Mouse (Mus musculus): Measurements from ENCODE around the gene Creb3l4.

DNA sequence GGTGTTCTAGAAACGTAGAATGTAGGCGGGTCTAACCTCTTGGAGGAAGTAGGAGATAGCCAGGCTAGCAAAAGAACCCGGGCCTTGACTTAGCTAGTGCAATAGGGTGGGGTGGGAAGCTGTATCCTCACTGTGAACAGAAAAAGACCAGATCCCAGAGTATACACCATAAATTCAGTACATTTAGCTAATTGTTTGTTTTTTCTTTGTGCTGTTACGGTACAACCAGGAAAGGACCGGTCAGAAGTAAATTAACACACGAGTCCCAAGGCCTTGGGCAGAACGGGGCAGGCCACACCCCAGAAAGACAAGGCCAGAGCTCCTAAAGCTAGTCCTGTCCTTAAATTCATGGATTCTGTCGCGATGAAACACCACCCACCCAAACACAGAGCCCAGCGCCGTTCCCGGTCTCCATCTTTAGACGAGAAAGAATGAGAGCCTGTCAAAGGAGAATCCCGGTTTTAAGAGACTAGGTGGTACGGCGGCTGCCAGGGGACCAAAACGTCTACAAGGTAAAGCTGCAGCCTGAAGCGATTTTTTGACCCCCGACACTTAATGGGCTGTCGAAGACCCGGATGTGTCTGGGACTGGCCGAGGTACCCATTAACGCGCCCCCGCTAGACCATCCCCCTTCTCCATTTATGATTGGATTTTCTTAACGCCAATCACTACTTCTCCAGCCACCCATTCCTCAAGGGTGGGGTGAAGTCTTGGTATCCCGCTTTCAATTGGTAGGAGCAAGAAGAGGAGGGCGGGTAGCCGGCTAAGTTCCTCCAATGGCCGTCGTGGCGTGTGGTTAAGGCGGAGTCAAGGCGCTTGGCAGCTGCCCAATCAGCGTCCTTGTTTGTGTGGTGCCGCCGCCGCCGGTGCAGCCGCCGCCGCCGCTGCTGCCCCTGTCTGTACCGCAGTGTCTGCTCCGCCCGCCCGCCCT is 49.3 kb upstream of the Creb3l4 start, which contains the start of gene Gatad2b:
- TF ChIP-seq CTCF (IDR thresholded peaks at IDR 0.05; ENCODE audit: low read depth) (no peak), EP300 (IDR thresholded peaks at IDR 0.05; ENCODE audit: low read depth) (peak; percentile 70)

All from liver, postnatal 0 days (tissue).